21 mouse cellular contexts compared by ENCODE assay signal in the genomic region with DNA sequence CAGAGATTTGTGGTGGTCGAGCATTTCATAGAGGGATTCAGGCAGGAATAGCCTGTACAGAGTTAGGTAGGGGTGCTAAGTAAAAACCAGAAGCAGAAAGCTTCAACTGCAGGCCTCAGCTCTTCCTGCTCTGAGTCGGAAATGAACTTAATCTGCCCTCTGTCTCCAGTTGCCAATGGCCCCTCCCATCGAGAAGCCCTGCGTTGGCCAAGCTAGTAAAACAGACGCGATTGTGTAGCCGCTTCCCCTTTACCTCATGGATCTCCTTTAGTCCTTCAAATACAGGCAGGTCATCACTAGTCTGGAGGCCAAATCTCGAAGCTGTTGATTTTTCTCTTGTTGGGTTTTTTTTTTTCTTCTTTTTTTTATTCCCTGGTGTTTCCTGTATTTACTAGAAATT.
DNase-seq lines count a peak whose midpoint lies in the region.
"Had no signal": no experiment of that assay in that cellular context is flagged by ENCODE, and none has a peak within 500 bp of the region (broad histone marks: within the 10 kb centered on the region; RNA-seq: fewer than 3 reads in every experiment).

No protein-coding gene starts in this region.

- DNase-seq in adrenal gland, adult 8-10 months = peak; percentile 9
- DNase-seq in adrenal gland, postnatal 10 days = no peak
- peak; percentile 56 for DNase-seq in heart, embryonic 10.5 days (ENCODE audit: low spot score)
- no peak for DNase-seq in heart, adult 8-10 months (ENCODE audit: low spot score)
- DNase-seq in urinary bladder, postnatal 36 days (ENCODE audit: low spot score in 2 of 2) = peak; percentile 6 to 34
- no peak for DNase-seq in urinary bladder, postnatal 4 days (ENCODE audit: low spot score in 2 of 2)
- DNase-seq in kidney, postnatal 36 days = no peak
- DNase-seq in retina, postnatal 1 day = no peak
- DNase-seq: kidney, adult 18-20 months; kidney, postnatal 10 days; layer of hippocampus, postnatal 36 days; liver, embryonic 13.5 days; right cerebral cortex, postnatal 4 days had no signal

- no peak overlapping the region for H3K4me3 ChIP-seq in heart, embryonic 10.5 days
- H3K4me3 ChIP-seq: embryonic facial prominence, embryonic 13.5 days; forebrain, embryonic 15.5 days; heart, embryonic 15.5 days; layer of hippocampus, adult 2 months; limb, embryonic 13.5 days; liver, embryonic 13.5 days; lung, embryonic 15.5 days; megakaryocyte, embryonic 14.5 days had no signal

- no peak overlapping the region for H3K27ac ChIP-seq in heart, embryonic 10.5 days
- H3K27ac ChIP-seq: embryonic facial prominence, embryonic 13.5 days; forebrain, embryonic 15.5 days; heart, embryonic 15.5 days; layer of hippocampus, adult 2 months; limb, embryonic 13.5 days; liver, embryonic 13.5 days; lung, embryonic 15.5 days; stomach, postnatal 0 days had no signal

- H3K9me3 ChIP-seq in heart, embryonic 10.5 days = no peaks in the 10 kb centered on the region
- H3K9me3 ChIP-seq: embryonic facial prominence, embryonic 13.5 days; forebrain, embryonic 15.5 days; heart, embryonic 15.5 days; limb, embryonic 13.5 days; liver, embryonic 13.5 days; lung, embryonic 15.5 days had no signal

- H3K4me1 ChIP-seq in heart, embryonic 10.5 days = no peaks in the 10 kb centered on the region
- H3K4me1 ChIP-seq: heart, embryonic 15.5 days; liver, embryonic 13.5 days; lung, embryonic 15.5 days; megakaryocyte, embryonic 14.5 days had no signal

- H3K27me3 ChIP-seq in heart, embryonic 10.5 days (ENCODE audit: insufficient read depth, poor library complexity, severe bottlenecking) = no peaks in the 10 kb centered on the region
- H3K27me3 ChIP-seq: embryonic facial prominence, embryonic 13.5 days; forebrain, embryonic 15.5 days; heart, embryonic 15.5 days; limb, embryonic 13.5 days; liver, embryonic 13.5 days; lung, embryonic 15.5 days; megakaryocyte, embryonic 14.5 days had no signal

- no peaks in the 10 kb centered on the region for H3K36me3 ChIP-seq in heart, embryonic 10.5 days
- H3K36me3 ChIP-seq: embryonic facial prominence, embryonic 13.5 days; forebrain, embryonic 15.5 days; heart, embryonic 15.5 days; limb, embryonic 13.5 days; liver, embryonic 13.5 days; lung, embryonic 15.5 days had no signal

- 65% methylated on average over 8 of the region's 8 CpGs for WGBS in heart, embryonic 10.5 days

Comparison
In these comparisons a context has a peak if more than half of its experiments do, and no peak if none do; other contexts are left out.
1. DNase-seq: peak in adrenal gland, adult 8-10 months (single experiment), heart, embryonic 10.5 days (single experiment) and urinary bladder, postnatal 36 days (2 of 2); none in adrenal gland, postnatal 10 days (single experiment), heart, adult 8-10 months (single experiment), urinary bladder, postnatal 4 days (0 of 2), kidney, postnatal 36 days (0 of 2) and retina, postnatal 1 day (single experiment).